8 mouse cellular contexts compared by ENCODE assay signal in the genomic region with DNA sequence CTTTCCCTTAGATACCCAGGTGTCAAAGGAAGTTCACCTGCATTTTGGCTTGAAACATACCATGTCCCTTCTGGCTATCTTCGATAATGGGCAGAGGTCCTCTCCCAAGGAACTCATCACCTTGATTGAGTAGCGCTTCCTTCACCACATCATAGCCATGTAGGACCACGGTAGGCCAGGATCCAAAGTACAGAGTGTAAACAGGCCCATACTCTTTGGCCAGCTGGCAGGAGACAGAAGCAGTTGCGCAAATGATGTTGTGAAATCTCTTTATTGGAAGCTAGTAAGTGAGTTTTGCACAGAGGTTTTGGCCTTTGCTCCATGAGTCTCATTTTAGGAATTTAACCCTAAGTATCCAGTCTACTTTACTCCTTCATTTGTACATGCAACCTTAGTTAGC. TPM values are rescaled to one million over a fixed set of nuclear protein-coding genes. Genes with fewer than 3 reads are reported as not detected.
A peak's percentile ranks its signal among the peaks of the same experiment; 100 is the strongest.
DNase-seq lines count a peak whose midpoint lies in the region.
"Had no signal": no experiment of that assay in that cellular context is flagged by ENCODE, and none has a peak within 500 bp of the region (broad histone marks: within the 10 kb centered on the region; RNA-seq: fewer than 3 reads in every experiment).

No protein-coding gene starts in this region.

- peak; percentile 65 for DNase-seq in adrenal gland, adult 8-10 months
- peak; percentile 69 for DNase-seq in gastrocnemius, postnatal 25 days
- DNase-seq in kidney, postnatal 36 days = peak; percentile 69 to 94
- DNase-seq in ovary, adult 18-20 months (ENCODE audit: low spot score) = peak; percentile 39
- no peak for DNase-seq in frontal cortex, adult 2 months (ENCODE audit: extremely low spot score in 1 of 2, low spot score in 1 of 2)
- DNase-seq in c-Kit-positive CD71-positive TER-119-positive erythroid progenitor cells, embryonic 14.5 days (ENCODE audit: low spot score) = no peak
- DNase-seq in layer of hippocampus, adult 8-10 months (ENCODE audit: low spot score in 2 of 2) = no peak

RNA-seq across cellular contexts. Expression of gene Cyp2c23, which starts 7.5 kb away (rescaled TPM):
- total RNA-seq in adrenal gland, adult 8-10 months (2022) = 1 to 10 TPM in 3 of 4 experiments, under 1 TPM in 1; 0.30 to 2.2 (median 1.0) TPM
- total RNA-seq in gastrocnemius, postnatal 25 days (2021) = not detected
- polyA plus RNA-seq in frontal cortex, adult 2 months (2012; rRNA removed) = 0.10 and 0.11 TPM in 2 replicates
- not detected for total RNA-seq in layer of hippocampus, adult 8-10 months (2022)
- polyA plus RNA-seq: embryonic facial prominence, embryonic 12.5 days had no signal

RNA-seq across cellular contexts. Expression of gene Cpn1, which starts 35.1 kb away (rescaled TPM):
- under 1 TPM in 1 of 4 experiments, not detected in 3; 0.12 TPM for total RNA-seq in adrenal gland, adult 8-10 months (2022)
- not detected for total RNA-seq in gastrocnemius, postnatal 25 days (2021)
- polyA plus RNA-seq in frontal cortex, adult 2 months (2012; rRNA removed) = 0.13 and 0.14 TPM in 2 replicates
- under 1 TPM in 3 of 4 experiments, not detected in 1; 0.27 to 0.37 (median 0.34) TPM for total RNA-seq in layer of hippocampus, adult 8-10 months (2022)
- polyA plus RNA-seq: embryonic facial prominence, embryonic 12.5 days had no signal

RNA-seq across cellular contexts. Expression of gene Erlin1, which starts 48.1 kb away (rescaled TPM):
- 10 to 100 TPM; 18.5 to 34.0 (median 26.5) TPM for total RNA-seq in adrenal gland, adult 8-10 months (2022)
- total RNA-seq in gastrocnemius, postnatal 25 days (2021) = 1 to 10 TPM; 3.4 to 4.8 TPM
- polyA plus RNA-seq in frontal cortex, adult 2 months (2012; rRNA removed) = 17.3 and 19.2 TPM in 2 replicates
- total RNA-seq in layer of hippocampus, adult 8-10 months (2022) = 10 to 100 TPM; 21.3 to 25.8 (median 23.0) TPM

Comparison
In these comparisons a context has a peak if more than half of its experiments do, and no peak if none do; other contexts are left out.
1. DNase-seq: peak in adrenal gland, adult 8-10 months (single experiment), gastrocnemius, postnatal 25 days (single experiment), kidney, postnatal 36 days (2 of 2) and ovary, adult 18-20 months (single experiment); none in frontal cortex, adult 2 months (0 of 2), c-Kit-positive CD71-positive TER-119-positive erythroid progenitor cells, embryonic 14.5 days (single experiment) and layer of hippocampus, adult 8-10 months (0 of 2).